Mouse (Mus musculus) cerebellum, adult 9-11 months (tissue): ENCODE measurements around the gene Txnrd2.

Experiments
- DNase-seq: peaks from one replicate; pipeline ENCODE4 v3.0.0; 2022

The Txnrd2 gene

GRCm38 (mm10) chr16:18453846-18454245, 27.7 kb downstream of the Txnrd2 start:
- DNase-seq = no peak

DNA sequence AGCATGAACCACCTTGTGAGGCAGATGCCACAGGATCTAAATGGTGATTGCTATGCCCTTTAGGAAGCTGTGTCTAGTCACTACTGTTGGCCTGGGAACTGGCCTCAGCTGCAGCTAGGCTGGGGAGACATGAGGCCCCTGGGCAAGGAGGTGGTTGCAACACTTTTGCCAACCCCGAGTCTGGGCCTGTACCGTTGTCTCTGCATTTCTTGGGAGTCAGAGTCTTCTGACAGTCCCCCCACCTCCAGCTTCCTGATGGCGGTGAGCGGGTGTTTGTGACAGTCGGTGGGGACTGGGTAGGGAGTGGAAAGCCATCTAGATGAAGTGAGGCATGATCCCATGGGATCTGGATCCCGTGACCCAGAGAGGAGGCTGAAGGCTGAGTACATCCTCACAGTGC, 29.2 kb downstream of the Txnrd2 start:
- no peak for DNase-seq

GRCm38 (mm10) chr16:18458661-18459060, 32.5 kb downstream of the Txnrd2 start:
- DNase-seq = no peak

DNA sequence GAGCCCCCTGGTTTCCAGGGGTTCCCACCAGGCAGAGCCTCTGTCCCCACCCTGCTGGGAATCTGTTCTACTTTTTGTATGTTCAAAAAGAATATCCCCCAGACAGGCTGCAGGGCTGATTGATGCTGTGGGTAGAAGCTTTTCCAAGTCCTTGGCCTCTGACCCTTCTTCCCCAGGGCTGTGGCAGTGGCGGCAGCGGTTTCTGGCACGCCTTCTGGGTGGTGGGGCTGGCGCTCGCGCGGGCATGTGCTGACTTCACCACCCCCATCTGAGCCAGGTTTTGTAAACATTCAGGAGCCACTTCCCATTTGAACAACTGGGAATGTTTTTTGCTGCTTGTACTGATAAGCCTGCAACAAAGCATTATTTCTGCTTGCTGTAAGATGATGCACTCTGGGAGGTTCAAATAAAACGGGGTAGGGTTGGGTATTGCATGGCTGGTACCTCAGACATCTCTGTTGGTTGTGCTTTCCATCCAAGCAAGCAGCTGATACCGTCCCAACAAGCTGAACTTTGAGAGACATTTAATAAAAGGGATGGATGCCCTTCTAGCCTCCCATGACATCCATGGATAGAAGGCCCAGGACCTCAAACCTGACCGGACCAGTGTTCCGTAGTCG, 33.3 kb downstream of the Txnrd2 start:
- DNase-seq = no peak

DNA sequence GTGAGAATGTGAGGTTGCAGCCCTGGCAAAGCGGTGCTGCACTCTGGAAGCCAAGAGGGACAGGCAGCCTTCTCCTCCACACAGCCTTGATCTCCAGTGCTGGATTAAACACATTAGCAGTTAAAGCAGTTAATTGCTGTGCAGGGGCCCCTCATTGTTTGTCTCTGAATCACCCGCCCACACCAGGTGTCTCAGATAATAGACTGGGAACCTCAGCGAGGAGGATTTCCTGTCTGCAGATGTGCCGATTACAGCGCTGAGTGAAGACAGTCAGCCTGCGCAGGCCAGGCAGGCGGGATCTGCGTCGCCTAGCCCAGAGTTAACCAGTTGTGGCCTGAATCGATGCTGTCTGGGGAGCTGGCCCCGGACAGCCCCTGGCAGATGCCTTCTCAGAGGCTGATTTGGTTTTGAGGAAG, 33.8 kb downstream of the Txnrd2 start:
- DNase-seq = no peak

- no peak for DNase-seq
Observed at GRCm38 (mm10) chr16:18460826-18461225, 34.6 kb downstream of the Txnrd2 start.

- DNase-seq = no peak
Observed at GRCm38 (mm10) chr16:18462031-18462430, 35.8 kb downstream of the Txnrd2 start.

DNA sequence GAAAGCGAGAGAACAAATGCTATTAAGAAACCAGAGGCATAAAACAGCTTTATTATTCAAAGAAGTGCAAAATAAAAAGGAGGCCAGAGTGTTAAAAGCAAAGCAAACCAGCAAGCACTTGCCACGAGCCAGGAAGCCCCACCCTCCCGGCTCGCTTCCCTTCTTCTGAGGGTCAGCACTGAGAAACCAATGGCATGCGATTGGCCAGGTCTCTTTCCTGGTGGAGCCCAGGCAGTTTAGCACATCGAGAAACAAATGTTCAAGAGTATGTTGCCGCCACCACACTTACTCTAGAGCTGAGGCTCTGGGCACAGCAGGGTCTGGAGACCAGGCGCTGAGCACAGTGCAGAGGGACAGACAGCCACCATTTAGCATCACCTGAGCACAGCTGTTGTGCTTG, 36.4 kb downstream of the Txnrd2 start:
- DNase-seq = no peak

DNA sequence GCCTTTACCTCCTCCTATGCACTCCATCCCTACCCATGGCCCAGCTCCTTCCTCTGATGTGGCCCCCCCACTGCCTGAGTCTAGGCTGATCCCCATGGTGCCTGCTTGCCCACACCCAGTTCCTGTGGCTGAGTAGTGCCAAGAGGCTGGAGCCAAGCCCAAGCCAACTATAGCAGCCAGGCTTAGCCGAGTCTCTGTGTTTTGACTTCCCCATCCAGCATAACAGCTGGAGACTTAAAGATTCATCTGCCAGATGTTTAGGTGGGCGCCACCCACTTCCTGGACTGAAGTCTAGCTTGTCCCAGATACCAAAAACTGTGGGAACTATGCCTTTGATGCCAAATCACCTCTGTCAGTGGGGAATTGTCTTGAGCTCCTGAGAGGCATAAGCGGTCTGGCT, 38.1 kb downstream of the Txnrd2 start:
- no peak for DNase-seq

DNA sequence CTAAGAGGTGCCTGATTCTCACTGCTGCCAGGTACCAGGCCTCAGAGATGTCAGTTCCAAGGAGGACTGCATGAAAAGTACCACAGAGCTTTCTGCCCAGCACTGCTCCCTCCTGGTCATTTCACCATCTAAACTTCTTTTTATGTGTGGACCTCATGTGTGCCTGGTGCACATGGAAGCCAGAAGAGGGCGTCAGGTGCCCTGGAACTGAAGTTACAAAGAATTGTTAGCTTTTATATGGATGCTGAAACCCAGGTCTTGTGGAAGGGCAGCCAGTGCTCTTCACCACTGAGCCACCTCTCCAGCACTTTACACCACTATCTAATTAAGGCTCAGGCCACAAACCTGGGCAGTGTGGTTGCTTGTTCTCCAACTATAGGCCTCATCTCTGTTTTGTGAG, 44.6 kb downstream of the Txnrd2 start:
- DNase-seq = no peak

- DNase-seq = no peak
Observed at GRCm38 (mm10) chr16:18471381-18471955, 45.3 kb downstream of the Txnrd2 start.

DNA sequence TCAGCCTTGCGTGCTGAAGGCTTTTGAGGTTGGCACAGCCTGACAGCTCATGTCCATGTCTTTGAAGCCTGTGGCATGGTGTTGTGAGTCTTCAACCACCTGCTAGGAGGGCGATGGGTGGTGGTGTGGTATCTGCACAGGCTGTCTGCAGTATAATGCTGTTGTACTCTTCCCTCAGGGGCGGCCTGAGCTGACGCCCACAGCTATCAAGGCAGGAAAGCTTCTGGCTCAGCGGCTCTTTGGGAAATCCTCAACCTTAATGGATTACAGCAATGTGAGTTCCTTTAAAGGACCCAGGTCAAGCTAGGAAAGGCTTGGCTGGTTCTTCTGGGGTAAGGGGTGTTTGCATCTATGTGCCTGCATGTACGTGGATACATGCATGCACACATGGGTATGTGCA, 45.8 kb downstream of the Txnrd2 start:
- no peak for DNase-seq

DNA sequence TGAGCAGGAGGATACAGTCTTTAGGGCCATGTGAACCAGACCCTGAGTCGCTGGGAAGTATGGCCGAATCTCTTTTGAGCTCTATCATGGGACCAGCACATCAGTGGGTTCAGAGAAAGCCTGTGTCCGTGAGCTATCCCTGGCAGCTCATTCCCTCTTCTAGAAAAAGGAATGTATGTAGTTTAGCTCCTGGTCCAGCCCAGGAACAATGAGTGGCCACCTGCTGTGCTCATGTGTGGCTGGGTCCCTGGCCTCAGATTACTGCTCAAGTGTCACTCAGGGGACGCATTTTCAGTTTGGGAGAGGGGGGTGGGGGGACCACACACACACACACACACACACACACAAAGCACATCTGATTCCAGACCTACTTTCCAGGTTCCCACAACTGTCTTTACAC, 46.2 kb downstream of the Txnrd2 start:
- DNase-seq = no peak

GRCm38 (mm10) chr16:18472976-18473375, 46.8 kb downstream of the Txnrd2 start:
- DNase-seq = no peak

GRCm38 (mm10) chr16:18474021-18474420, 47.8 kb downstream of the Txnrd2 start:
- no peak for DNase-seq

DNA sequence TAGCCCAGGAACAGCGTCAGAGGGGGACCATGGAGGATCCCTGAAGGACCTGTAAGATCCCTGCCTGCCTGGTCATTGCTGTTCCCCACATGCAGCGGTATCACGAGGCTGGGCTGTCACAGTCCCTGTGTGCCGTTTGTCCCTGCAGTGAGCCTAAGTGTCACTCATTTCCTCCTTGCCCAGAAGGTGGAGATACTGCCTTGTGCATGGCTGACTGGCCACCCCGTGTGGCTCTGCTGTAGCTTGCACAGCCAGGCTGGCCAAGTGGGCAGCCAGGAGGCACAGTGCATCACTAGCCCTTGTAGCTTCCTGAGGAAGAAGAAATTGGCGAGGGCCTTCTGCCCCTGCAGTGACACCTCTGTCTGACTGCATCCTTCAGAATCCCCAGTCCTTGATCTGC, 51.8 kb downstream of the Txnrd2 start:
- DNase-seq = no peak

- no peak for DNase-seq
Observed at GRCm38 (mm10) chr16:18479667-18480066, 53.5 kb downstream of the Txnrd2 start.

GRCm38 (mm10) chr16:18480933-18481485, 54.8 kb downstream of the Txnrd2 start:
- no peak for DNase-seq

GRCm38 (mm10) chr16:18482431-18482830, 56.2 kb downstream of the Txnrd2 start:
- no peak for DNase-seq

- no peak for DNase-seq
Observed at GRCm38 (mm10) chr16:18483839-18484238, 57.7 kb downstream of the Txnrd2 start.

GRCm38 (mm10) chr16:18484386-18484785, 58.2 kb downstream of the Txnrd2 start:
- no peak for DNase-seq

GRCm38 (mm10) chr16:18484794-18485435, 58.7 kb downstream of the Txnrd2 start:
- no peak for DNase-seq

DNA sequence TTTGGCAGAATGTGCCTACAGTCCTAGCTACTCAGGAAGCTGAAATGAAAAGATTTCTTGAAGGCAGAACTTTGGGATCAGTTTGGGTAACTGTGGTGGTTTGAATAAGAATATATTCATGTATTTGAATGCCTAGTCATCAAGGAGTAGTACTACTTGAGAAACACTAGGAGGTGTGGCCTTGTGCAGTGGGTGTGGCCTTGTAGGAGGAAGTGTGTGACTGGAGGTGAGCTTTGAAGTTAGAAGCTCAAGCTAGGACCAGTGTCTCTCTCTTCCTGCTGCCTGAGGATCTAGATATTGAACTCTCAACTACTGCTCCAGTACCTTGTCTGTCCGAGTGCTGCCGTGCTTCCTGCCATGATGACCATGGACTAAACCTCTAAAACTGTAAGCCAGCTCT, 59.9 kb downstream of the Txnrd2 start:
- DNase-seq = no peak

DNA sequence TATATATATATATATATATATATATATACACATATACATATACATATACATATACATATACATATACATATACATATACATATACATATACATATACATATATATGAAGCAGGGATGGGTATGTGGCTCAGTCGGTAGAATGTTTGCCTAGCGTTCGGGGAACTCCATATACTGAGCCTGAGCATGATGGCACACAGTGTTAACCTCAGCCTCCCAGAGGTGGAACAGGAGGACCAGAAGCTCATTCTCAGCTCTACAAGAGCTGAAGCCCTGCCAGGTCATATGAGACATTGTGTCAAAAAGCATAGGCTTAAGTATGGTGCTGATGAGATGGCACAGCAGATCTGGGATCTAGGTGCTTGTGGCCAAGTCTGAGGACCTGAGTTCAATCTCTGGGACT, 64.1 kb downstream of the Txnrd2 start:
- DNase-seq = no peak
